Mouse (Mus musculus): Measurements from ENCODE around the gene Olfr1189.
"Not testable (repeated sequence)": the region's sequence is repeated elsewhere in the genome, so short reads cannot be mapped to it uniquely, and the experiment has no call there.

Olfr1189 gene

GRCm38 (mm10) chr2:88586154-88586553 lies at the start of gene Olfr1189:
Gene Olfr1189 (plus strand): TSS chr2:88586454.
- no peak for DNase-seq (ENCODE audit: low spot score)

- no peak for DNase-seq (ENCODE audit: low spot score)
Measured at GRCm38 (mm10) chr2:88556635-88557034, 29.6 kb upstream of the Olfr1189 start, which contains the start of gene Olfr1188. Gene Olfr1188 (plus strand): TSS chr2:88556935.

- DNase-seq (ENCODE audit: low spot score), result not testable (repeated sequence)
Measured at GRCm38 (mm10) chr2:88572696-88573095, 13.6 kb upstream of the Olfr1189 start.

- DNase-seq (ENCODE audit: low spot score), result not testable (repeated sequence)
Measured at GRCm38 (mm10) chr2:88640242-88640641, 54.0 kb downstream of the Olfr1189 start, which contains the start of gene Olfr1191-ps1. Gene Olfr1191-ps1 (plus strand): TSS chr2:88640542.
